Mouse (Mus musculus): ENCODE measurements around the gene Pias1. TPM values are rescaled to one million over a fixed set of nuclear protein-coding genes. Genes with fewer than 3 reads are reported as not detected.
A peak's percentile ranks its signal among the peaks of the same experiment; 100 is the strongest.

The Pias1 gene
- total RNA-seq, 2 experiments from 2014 or later: 55.2 to 55.8 TPM

GRCm38 (mm10) chr9:62829877-62830276 lies 157.8 kb downstream of the Pias1 start:
- intact Hi-C loops (cut with DNase I): no loop called here
- no peak for DNase-seq (ENCODE audit: low spot score in 2 of 2)

GRCm38 (mm10) chr9:62828662-62829086 lies 159.1 kb downstream of the Pias1 start:
- intact Hi-C loops (cut with DNase I): no loop called here
- peak; percentile 94 to 97 for DNase-seq (ENCODE audit: low spot score in 2 of 2)

Other genes with a start within 250 kb of the Pias1 start
- gene Fem1b, start 176.0 kb downstream of the Pias1 start, total RNA-seq (2021): 100 to 1,000 TPM; 112 TPM
- 10 to 100 TPM; 11.2 to 11.5 TPM for gene Cln6, start 149.1 kb downstream of the Pias1 start, total RNA-seq (2021)
- 1 to 10 TPM; 1.1 to 1.5 TPM for gene Calml4, start 129.8 kb downstream of the Pias1 start, total RNA-seq (2021)
- under 1 TPM; 0.15 TPM for gene Skor1, start 161.0 kb upstream of the Pias1 start, total RNA-seq (2021)

Data from left cerebral cortex, postnatal 14 days (tissue).